ENCODE assay signal across 19 mouse cellular contexts in genomic region chr3:35520131-35520530, GRCm38 (mm10).
DNase-seq lines count a peak whose midpoint lies in the region; ATAC-seq and TF ChIP-seq lines count a peak whose summit lies in the region.
"Had no signal": no experiment of that assay in that cellular context is flagged by ENCODE, and none has a peak within 500 bp of the region (broad histone marks: within the 10 kb centered on the region; RNA-seq: fewer than 3 reads in every experiment).

No protein-coding gene starts in this region.

- no peak overlapping the region for H3K4me2 ChIP-seq in hindbrain, postnatal 0 days (ENCODE audit: low read depth, low read length)
- no peak overlapping the region for H3K4me2 ChIP-seq in hindbrain, embryonic 13.5 days
- H3K4me2 ChIP-seq: embryonic facial prominence, embryonic 12.5 days; heart, embryonic 12.5 days; intestine, embryonic 15.5 days had no signal

- H3K27me3 ChIP-seq in hindbrain, postnatal 0 days (ENCODE audit: insufficient read depth, low read length) = no peaks in the 10 kb centered on the region
- no peaks in the 10 kb centered on the region for H3K27me3 ChIP-seq in hindbrain, embryonic 13.5 days
- H3K27me3 ChIP-seq: embryonic facial prominence, embryonic 12.5 days; heart, embryonic 12.5 days; intestine, embryonic 15.5 days had no signal

- H3K27ac ChIP-seq in hindbrain, postnatal 0 days = no peak overlapping the region
- H3K27ac ChIP-seq in hindbrain, embryonic 13.5 days = no peak overlapping the region
- H3K27ac ChIP-seq: embryonic facial prominence, embryonic 12.5 days; hindbrain, embryonic 10.5 days; intestine, embryonic 15.5 days; left cerebral cortex, adult 2 months; stomach, postnatal 0 days had no signal

- no peaks in the 10 kb centered on the region for H3K4me1 ChIP-seq in hindbrain, postnatal 0 days (ENCODE audit: insufficient read depth, low read length)
- no peaks in the 10 kb centered on the region for H3K4me1 ChIP-seq in hindbrain, embryonic 13.5 days (replicated peaks)
- H3K4me1 ChIP-seq: embryonic facial prominence, embryonic 12.5 days; heart, embryonic 12.5 days; intestine, embryonic 15.5 days had no signal

- H3K4me3 ChIP-seq in hindbrain, postnatal 0 days (ENCODE audit: low read length) = no peak overlapping the region
- H3K4me3 ChIP-seq in hindbrain, embryonic 13.5 days = no peak overlapping the region
- H3K4me3 ChIP-seq: embryonic facial prominence, embryonic 12.5 days; heart, embryonic 12.5 days; hindbrain, embryonic 10.5 days; intestine, embryonic 15.5 days; left cerebral cortex, adult 2 months had no signal

- no peak; the same call in 1 of the 2 replicates for ATAC-seq in hindbrain, postnatal 0 days
- no peak for ATAC-seq in hindbrain, embryonic 13.5 days (ENCODE audit: low FRiP score)
- ATAC-seq: activated CD4-positive, CD25-positive, alpha-beta regulatory T cell, adult 4 months; intestine, embryonic 15.5 days had no signal

- peak; percentile 23 for DNase-seq in hindbrain, postnatal 0 days (ENCODE audit: low spot score)
- DNase-seq in ovary, adult 18-20 months (ENCODE audit: low spot score) = peak; percentile 2
- DNase-seq in ovary, postnatal 10 days (ENCODE audit: low spot score) = no peak
- peak; percentile 4 for DNase-seq in embryo, embryonic 11 days
- DNase-seq in retina, embryonic 14.5 days (ENCODE audit: low spot score) = peak; percentile 45
- DNase-seq in adrenal gland, adult 8-10 months = no peak
- DNase-seq: cerebellum, adult 18-20 months; gastrocnemius, postnatal 36 days; kidney, postnatal 4 days; liver; lung, adult 2 months had no signal

- H3K9ac ChIP-seq in hindbrain, postnatal 0 days (replicated peaks; ENCODE audit: low read length) = no peak overlapping the region
- no peak overlapping the region for H3K9ac ChIP-seq in hindbrain, embryonic 13.5 days
- H3K9ac ChIP-seq: embryonic facial prominence, embryonic 12.5 days; heart, embryonic 12.5 days; intestine, embryonic 15.5 days had no signal

- 66% methylated on average over 3 of the region's 3 CpGs for WGBS in hindbrain, postnatal 0 days
- whole genome bisulfite sequencing in hindbrain, embryonic 13.5 days = 79% methylated on average over 3 of the region's 3 CpGs

- H3K9me3 ChIP-seq in hindbrain, postnatal 0 days (ENCODE audit: low read length) = no peaks in the 10 kb centered on the region
- no peaks in the 10 kb centered on the region for H3K9me3 ChIP-seq in hindbrain, embryonic 13.5 days
- H3K9me3 ChIP-seq: embryonic facial prominence, embryonic 12.5 days; heart, embryonic 12.5 days; hindbrain, embryonic 10.5 days; intestine, embryonic 15.5 days had no signal

- no peaks in the 10 kb centered on the region for H3K36me3 ChIP-seq in hindbrain, postnatal 0 days (ENCODE audit: insufficient read depth, low read length)
- no peaks in the 10 kb centered on the region for H3K36me3 ChIP-seq in hindbrain, embryonic 13.5 days
- H3K36me3 ChIP-seq: embryonic facial prominence, embryonic 12.5 days; heart, embryonic 12.5 days; hindbrain, embryonic 10.5 days; intestine, embryonic 15.5 days had no signal

- no peak for TF ChIP-seq CTCF in hindbrain, postnatal 0 days (IDR thresholded peaks at IDR 0.05; ENCODE audit: low read depth)

Comparison
In these comparisons a context has a peak if more than half of its experiments do, and no peak if none do; other contexts are left out.
1. DNase-seq: peak in hindbrain, postnatal 0 days (single experiment), ovary, adult 18-20 months (single experiment), embryo, embryonic 11 days (single experiment) and retina, embryonic 14.5 days (single experiment); none in ovary, postnatal 10 days (single experiment) and adrenal gland, adult 8-10 months (single experiment).